Mouse (Mus musculus): ENCODE results near the gene Rap1b.

The Rap1b gene

GRCm38 (mm10) chr10:117790421-117791170 lies 55.2 kb downstream of the Rap1b start:
- in situ Hi-C loops (cut with MboI; ENCODE audit: low sequenced_read_pairs) = no loop called here

DNA sequence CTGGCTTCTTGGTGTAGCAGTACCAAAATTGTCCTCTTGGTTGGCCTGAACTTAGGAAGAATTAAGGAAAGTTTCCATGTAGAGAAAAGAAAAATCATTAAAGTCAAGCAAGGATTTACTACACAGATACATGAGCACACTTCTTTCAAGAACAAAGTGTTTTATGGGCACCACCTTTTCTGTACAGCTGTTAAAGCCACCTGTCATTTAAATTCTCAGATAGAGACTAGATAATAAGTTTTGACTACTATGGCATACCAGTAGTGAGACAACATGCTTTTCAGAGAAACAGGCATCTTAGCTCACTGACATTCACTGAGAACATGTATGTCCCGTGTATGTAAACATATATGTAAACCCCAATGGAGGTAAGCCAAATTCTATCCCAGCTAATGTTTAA lies 55.8 kb downstream of the Rap1b start:
- in situ Hi-C loops (cut with MboI; ENCODE audit: low sequenced_read_pairs) = no loop called here

DNA sequence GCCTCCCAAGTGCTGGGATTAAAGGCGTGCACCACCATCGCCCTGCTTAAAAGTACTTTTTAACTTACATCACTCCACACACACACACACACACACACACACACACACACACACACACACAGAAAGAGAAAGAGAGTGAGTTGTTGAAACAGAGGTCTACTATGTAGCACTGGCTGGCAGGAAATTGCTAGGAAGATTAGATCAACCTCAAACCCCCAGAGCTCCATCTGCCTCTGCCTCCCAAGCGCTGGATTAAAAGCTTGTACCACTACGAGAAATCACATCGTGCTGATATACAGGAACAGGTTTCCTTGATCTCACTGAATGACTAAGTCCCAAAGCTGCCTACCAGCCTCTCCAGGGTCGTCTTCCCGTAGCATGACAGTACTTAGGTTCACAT lies 61.2 kb downstream of the Rap1b start:
- in situ Hi-C loops (cut with MboI; ENCODE audit: low sequenced_read_pairs) = no loop called here

DNA sequence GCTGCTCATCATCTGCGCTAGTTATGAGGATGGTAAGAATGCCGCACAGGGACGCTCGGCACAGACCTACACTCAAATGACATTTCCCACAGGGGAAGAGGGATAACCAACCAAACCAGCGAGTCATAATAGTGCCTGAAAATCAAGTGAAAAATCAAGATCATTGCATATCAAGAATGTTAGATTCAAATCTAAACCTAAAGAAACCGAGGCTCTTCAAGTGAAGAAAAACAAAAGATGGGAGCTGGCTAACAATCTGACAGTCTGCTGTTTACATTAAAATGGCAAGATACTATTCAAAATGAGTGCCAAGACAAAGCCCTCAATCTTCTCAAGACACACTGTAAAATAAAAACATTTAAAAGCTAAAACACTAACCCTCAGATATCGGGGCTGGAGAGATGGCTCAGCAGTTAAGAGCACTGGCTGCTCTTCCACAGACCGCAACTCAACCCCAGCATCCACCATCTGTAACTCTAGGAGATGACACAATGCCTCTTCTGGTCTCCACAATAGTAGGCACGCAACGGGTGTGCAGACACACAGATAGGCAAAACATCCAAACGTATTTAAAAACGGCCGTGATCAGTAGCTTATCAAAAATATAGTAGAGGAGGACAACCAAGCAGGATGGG lies 61.9 kb downstream of the Rap1b start:
- in situ Hi-C loops (cut with MboI; ENCODE audit: low sequenced_read_pairs) = no loop called here

DNA sequence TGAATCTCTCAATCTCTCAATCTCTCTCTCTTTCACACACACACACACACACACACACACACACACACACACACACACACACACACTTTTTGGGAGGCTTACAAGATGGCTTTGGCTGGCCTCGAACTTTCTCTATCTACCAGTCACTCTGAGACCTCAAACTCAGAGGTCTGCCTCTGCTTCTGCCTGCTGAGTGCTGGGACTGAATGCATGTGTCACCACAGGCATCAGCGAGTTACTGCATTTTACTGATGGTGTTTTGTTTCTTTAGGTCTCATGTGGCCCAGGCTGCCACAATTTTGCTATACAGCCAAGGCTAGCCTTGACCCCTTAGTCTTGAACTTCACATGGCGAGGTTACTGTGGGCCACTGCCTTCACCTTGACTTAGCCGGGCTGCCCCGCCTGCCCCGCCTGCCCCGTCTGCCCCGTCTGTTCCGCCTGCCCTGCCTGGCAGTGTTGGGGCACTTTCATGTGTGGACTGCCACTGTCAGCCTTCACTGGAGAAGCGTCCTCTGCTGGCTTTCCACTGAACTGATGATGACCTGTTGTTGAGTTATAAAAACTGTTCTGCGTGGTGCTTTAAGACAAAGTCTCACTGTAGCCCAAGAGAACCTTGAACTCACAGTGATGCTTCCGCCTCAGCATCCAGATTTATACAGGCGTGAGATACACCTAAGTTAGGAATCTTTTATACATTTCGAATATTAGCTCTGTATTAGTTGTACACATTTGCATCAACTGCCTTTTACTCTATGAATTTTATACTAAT lies 63.2 kb downstream of the Rap1b start:
- in situ Hi-C loops (cut with MboI; ENCODE audit: low sequenced_read_pairs) = no loop called here

GRCm38 (mm10) chr10:117782056-117782455 lies 63.8 kb downstream of the Rap1b start:
- in situ Hi-C loops (cut with MboI; ENCODE audit: low sequenced_read_pairs) = no loop called here

DNA sequence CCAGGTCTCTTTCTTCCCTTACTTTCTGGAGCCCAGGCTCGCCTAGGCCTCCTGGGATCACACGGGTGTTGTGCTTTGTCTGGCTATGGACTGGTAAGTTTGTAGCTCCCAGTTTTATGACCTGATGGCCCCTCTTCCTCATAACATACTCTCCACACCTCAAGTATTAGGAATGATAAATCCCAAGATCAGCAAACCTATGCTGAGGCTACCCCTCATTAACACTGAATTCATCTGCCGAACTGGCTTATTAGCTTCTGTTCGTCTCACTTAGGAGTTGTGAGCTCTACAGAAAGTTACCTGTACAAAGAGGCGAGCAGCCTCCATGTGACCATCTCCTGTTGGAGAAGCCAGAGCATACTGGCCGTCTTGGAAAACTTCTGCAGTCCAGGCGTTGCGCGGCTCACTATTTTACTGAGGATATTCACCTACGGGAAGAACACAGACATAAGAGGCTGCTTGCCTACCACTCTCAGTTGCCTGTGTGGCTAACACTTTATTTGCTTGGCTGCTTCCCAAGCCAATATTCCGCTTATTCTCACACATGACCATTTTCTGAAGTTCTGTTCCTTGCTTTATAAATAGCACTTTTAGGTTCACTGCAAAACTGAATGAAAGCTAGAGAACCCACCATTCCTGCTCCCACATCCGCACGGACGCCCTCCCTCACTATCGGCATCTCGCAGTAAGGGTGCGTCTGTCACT lies 64.7 kb downstream of the Rap1b start:
- in situ Hi-C loops (cut with MboI; ENCODE audit: low sequenced_read_pairs) = no loop called here

- in situ Hi-C loops (cut with MboI; ENCODE audit: low sequenced_read_pairs) = no loop called here
Observed at GRCm38 (mm10) chr10:117780306-117780911, 65.4 kb downstream of the Rap1b start.

DNA sequence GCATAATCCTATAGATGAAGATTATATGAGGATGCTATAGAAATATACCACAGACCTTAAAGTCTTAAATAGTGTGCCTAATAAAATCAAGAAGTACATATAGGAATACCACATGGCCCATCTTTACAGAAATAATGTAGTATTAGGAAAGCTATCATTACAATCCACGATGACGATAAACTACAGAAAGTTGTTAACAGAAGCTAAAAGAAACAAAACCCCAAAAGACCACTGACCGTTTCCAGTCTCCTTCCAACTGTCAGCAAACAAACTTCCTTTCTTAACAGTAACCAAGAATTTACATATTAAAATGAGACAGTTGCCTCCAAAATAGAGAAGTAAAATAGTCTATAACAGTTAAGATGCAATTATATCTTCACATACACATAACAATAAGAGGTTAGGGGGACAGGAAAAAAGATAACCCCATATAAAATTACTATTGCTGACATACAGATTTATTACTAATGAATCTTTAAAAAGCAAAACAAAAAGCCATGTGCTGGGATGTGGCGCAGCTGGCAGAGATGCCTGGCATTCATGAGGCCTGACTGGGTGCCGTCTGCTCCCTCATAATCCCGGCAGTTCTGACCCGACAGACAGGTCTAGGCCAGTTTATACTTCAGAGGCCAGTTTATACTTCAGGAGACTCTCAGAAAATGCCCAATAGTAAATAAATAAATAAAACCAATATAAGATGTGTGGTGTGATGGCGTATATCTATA lies 66.1 kb downstream of the Rap1b start:
- in situ Hi-C loops (cut with MboI; ENCODE audit: low sequenced_read_pairs) = no loop called here

- in situ Hi-C loops (cut with MboI; ENCODE audit: low sequenced_read_pairs) = no loop called here
Observed at GRCm38 (mm10) chr10:117778951-117779350, 66.9 kb downstream of the Rap1b start.

GRCm38 (mm10) chr10:117778328-117778910 lies 67.4 kb downstream of the Rap1b start:
- in situ Hi-C loops (cut with MboI; ENCODE audit: low sequenced_read_pairs) = no loop called here

- in situ Hi-C loops (cut with MboI; ENCODE audit: low sequenced_read_pairs) = no loop called here
Observed at GRCm38 (mm10) chr10:117777501-117778327, 68.1 kb downstream of the Rap1b start.

DNA sequence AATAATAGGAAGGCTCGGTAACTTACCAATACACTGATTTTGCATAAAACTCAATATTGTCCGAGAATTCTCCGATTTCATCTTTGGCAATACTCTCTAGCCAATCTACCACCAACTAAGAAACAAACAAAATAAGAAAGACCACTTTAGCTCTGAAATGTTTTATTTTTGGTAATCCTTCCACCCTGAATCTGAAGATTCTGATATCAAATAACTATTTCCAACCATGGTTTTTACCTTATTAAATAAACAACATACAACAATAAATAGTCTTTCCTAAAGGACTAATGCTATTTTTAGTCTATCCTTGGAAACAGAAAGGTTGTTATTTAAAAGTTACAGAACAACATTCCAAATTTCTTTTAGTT lies 68.7 kb downstream of the Rap1b start:
- in situ Hi-C loops (cut with MboI; ENCODE audit: low sequenced_read_pairs) = no loop called here

GRCm38 (mm10) chr10:117776281-117777102 lies 69.3 kb downstream of the Rap1b start:
- in situ Hi-C loops (cut with MboI; ENCODE audit: low sequenced_read_pairs) = no loop called here

- in situ Hi-C loops (cut with MboI; ENCODE audit: low sequenced_read_pairs) = no loop called here
Observed at GRCm38 (mm10) chr10:117775401-117776144, 70.3 kb downstream of the Rap1b start.

DNA sequence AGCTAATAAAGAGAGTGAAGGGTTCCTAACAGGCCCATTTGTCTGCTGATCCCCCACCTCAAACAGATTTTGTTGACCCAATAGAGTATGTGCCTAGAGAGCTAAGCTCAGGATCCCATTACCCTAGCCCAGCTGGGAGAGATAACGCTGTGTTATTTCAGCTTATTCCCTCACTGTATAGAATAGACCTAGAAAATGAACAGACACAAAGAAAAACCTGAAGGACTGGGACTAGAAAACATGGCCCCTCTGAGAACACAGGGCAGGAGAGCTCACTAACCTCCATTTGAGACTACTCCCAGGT lies 71.1 kb downstream of the Rap1b start:
- in situ Hi-C loops (cut with MboI; ENCODE audit: low sequenced_read_pairs) = no loop called here

DNA sequence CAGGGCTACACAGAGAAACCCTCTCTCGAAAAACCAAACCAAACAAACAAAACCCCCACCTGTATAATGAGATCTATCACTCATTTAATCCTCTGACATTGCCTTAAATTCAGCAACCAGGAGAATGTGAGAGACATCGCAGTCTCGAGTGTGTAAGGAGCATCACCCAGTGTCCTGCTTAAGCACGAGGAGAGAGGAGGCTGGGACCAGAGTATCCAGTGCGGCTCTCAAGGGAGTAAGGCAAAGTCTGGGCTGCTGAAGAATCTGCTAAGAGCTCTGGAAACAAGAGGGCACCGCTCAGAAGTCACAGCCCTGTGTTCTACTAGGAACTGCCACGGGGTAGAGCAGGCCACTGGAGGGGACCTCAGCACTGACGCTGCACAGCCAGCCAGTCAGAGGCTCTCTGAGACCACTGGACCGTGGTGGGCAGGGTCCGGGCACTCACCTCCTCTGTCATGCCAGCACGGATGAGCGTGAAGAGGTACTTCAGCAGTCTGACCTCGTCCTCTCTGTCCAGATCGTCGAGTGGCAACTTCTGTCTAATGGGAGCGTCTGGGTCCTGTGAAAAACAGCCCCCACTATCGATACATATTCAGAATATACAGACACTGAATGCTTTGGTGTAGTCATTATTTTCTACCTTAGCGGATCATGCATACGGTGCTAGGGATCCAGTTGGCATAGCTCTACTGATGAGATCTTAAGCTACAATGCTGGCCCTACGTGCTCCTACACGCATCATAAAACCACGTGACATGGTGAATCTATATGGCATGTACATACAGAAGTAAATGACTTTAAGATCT lies 71.6 kb downstream of the Rap1b start:
- in situ Hi-C loops (cut with MboI; ENCODE audit: low sequenced_read_pairs) = no loop called here

Measured in CH12F3 (cell line).